Mouse (Mus musculus) embryonic fibroblast, embryonic 13.5 days (primary cell): ENCODE data around the gene Btk.

Experiments used
- CTCF ChIP-seq: IDR thresholded peaks from 2 replicates; pipeline ENCODE4 v1.5.1; 2011; ENCODE audit warnings: mild to moderate bottlenecking, control low read depth, low read length, moderate library complexity, borderline replicate concordance; ENCODE audit not compliant: insufficient read depth
- POLR2A ChIP-seq: IDR thresholded peaks from 2 replicates; pipeline ENCODE4 v1.6.1; 2011; ENCODE audit warnings: low read depth, mild to moderate bottlenecking, control low read depth, low read length, moderate library complexity

DNA sequence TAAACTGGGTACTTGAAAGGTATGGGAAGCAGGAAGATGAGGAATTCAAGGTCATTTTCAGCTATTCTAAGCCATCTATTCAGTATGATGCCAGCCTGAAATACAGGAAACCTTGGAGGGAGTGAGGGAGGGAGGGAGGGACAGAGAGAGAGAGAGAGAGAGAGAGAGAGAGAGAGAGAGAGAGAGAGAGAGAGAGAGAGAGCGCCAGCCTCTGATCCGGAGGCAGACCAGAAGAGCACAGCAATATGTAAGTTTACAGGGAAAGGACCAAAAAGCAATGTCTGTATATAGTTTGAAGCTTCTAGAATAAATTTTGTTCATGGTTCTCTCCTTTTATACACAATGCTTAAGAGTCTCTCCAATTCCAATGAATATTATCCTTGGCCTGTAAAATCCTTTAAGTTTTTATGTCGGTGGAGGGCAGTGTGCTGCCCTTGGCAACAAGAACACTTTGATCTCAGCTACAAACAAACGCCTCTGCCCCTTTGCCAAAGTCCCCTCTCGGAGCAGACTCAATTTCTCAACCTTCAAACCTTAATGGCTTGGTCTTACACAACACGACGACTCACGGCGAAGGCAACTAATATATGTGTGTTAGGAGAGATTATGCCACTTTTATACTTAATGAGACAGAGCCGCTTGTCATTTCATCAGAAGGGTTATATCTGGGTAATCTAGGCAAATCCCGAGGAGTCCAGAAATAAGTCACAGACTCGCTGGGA lies 42.8 kb downstream of the Btk start:
- TF ChIP-seq CTCF, result no peak
- TF ChIP-seq POLR2A, result no peak
